Mouse (Mus musculus) mouse embryonic stem cell (cell line): Measurements from ENCODE around the gene Ptprt.

Source experiments
- in situ Hi-C, 2 experiments: fragments of 300-500 bp; cut with MboI; formaldehyde crosslinking; loops; 1 replicate in 1 of 2; 3 replicates in 1 of 2; pipeline ENCODE4 v1.14.3; 2019 to 2020; ENCODE audit warnings: low sequenced_read_pairs in 2 of 2, low pct_unique_long_range_greater_than_20kb in 1 of 2, mixed read lengths in 1 of 2; ENCODE audit not compliant: unreplicated experiment in 1 of 2

The Ptprt gene

GRCm38 (mm10) chr2:162484036-162484435 is 176.9 kb downstream of the Ptprt start:
- in situ Hi-C loops = no loop called here

- in situ Hi-C loops = no loop called here
Observed at GRCm38 (mm10) chr2:162443106-162443505, 217.8 kb downstream of the Ptprt start.

DNA sequence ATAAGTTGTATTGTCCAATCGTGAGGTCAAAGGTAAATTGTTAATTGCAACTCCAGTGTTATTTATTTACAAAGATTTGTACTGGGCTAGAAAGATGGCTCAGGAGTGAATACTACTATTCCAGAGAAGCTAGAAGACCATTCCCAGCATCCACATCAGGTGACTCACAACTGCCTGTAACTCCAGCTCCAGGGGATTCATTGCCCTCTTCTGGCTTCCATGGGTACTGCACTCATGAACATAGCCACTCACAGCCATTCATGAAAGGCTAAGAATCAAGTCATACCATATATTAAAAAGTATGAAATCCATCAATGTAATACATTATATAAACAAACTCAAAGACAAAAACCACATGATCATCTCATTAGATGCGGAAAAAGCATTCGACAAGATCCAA is 224.3 kb downstream of the Ptprt start:
- in situ Hi-C loops = no loop called here

GRCm38 (mm10) chr2:162430171-162430570 is 230.8 kb downstream of the Ptprt start:
- in situ Hi-C loops = no loop called here

DNA sequence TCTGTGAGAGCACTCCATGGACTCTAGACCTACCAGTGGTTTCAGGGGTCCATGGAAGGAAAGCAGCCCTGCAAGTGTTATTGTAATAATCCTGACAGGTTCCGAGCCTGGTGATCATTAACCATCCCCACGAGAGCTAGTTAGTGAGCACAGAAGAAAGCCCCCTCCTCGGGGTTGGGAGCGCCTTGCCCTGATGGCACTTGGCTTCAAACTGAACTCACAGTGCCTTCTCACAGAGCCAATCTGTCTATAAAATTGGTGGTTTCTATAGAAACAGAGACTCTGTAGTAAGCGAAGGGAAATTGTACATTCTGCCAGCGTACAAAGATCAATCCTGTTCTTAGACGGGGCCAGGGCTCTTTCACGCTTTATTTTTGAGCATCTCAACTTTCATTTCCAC is 234.8 kb downstream of the Ptprt start:
- in situ Hi-C loops = no loop called here

GRCm38 (mm10) chr2:162418181-162418580 is 242.8 kb downstream of the Ptprt start:
- in situ Hi-C loops = no loop called here

GRCm38 (mm10) chr2:162413073-162413812 is 247.7 kb downstream of the Ptprt start:
- in situ Hi-C loops = no loop called here

DNA sequence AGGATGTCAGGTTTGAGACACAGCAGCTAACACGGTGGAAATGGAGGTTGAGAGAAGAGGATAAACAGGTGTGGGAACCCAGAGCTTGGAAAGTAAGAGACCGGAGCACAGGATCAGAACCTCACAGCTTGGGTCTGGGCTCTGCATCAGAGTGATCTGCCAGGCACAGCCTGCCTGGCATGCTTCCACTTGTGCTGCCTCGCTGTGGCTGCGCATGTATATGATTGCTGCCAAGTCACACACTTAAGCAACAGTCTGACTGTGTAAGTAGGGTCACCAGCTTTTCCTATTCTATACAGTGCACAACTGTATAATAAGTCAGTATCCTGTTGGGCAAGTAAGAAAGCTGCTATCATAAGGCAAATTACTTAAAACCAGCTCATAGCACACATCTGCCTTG is 249.9 kb downstream of the Ptprt start:
- in situ Hi-C loops = no loop called here

- in situ Hi-C loops = no loop called here
Observed at GRCm38 (mm10) chr2:162409245-162409644, 251.7 kb downstream of the Ptprt start.

DNA sequence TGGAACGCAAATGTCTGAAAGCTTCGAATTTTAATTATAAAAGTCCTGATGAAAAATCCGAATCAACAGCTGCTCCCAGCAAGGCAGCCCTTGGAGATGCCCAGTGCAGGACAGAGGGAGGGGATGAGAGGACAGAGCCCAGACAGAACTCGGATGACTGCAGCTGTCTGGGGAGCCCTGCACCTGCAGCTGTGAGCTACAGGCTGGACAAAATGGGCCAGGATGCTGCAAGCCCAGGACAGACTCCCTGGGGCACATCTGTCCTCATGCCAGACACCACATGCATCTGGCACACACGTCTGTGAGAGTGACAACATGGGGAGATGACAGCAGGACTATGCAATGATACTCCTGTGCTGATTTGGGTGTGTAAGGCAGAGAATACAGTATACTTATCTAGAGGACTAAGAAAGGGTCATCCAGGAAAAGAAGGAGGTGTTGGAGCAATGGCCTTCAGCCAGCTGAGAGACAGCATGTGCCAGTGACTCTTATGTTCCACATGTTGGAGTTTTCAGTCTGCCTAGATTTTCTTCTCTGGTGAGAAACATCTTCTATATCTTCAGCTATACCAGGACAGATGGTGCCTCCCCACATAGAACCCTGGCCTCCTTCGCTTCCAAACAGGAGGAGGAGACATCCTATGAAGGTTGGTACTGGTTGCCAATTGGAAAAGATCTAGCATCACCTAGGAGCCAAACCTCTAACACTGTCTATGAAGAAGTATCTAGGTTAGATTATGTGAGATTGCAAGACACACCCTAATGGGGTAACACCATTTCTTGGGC is 259.4 kb downstream of the Ptprt start:
- in situ Hi-C loops = no loop called here

DNA sequence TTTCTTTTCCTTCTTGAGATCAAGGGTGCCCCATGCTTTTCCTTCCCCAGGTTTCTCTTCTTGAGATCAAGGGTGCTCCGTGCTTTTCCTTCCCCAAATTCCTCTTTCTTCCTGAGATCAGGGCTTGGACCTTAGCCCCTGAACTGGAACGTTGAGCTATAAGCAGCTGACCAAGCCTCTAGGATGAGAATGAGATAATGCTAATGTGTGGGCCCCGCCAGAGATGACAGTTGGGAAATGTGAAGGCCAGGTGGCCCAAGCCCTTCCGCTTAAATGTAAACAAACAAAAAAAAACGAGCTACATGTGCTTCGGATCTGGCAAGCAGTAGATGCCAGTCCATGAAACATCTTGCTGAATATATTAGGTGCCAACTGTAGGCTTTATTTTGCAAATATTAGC is 266.3 kb downstream of the Ptprt start:
- in situ Hi-C loops = no loop called here

DNA sequence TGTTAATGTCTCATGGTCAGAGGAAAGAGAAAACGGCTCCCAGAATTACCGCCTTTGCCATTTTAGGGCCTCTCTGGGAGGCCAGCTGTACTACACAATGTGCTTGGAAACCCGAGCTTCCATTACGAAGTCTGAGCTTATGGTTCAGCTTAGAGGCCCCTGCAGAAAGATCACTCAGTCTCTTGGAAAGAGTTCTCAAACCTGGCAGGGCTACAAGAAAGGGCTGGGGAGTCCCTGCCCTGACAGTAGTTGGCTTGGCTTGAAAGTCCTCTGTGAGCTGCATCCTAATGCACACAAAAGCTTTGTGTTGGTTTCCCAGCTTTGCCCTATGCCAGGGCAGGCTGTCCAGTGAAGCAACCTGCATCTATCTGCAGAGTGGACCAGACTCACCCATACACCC is 269.1 kb downstream of the Ptprt start:
- in situ Hi-C loops = no loop called here

GRCm38 (mm10) chr2:162377309-162377708 is 283.6 kb downstream of the Ptprt start:
- in situ Hi-C loops = no loop called here

DNA sequence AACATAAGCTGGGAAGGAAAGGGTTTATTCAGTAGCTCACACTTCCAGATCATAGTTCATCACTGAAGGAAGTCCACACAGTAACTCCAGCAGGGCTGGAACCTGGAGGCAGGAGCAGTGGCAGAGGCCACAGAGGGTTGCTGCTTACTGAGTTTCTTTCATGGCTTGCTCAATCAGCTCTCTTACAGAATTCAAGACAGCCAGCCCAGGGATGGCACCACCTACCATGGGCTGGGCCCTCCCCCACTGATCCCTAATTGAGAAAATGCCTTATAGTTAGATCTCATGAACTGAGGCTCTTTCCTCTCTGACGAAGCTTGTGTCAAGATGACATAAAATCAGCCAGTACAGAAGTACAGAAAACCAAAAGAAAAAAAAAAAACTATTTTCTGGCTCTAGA is 311.9 kb downstream of the Ptprt start:
- in situ Hi-C loops = no loop called here

GRCm38 (mm10) chr2:162341846-162342245 is 319.1 kb downstream of the Ptprt start:
- in situ Hi-C loops = no loop called here

- in situ Hi-C loops = no loop called here
Observed at GRCm38 (mm10) chr2:162340231-162340630, 320.7 kb downstream of the Ptprt start.

- in situ Hi-C loops = no loop called here
Observed at GRCm38 (mm10) chr2:162332066-162332683, 328.8 kb downstream of the Ptprt start.

- in situ Hi-C loops = no loop called here
Observed at GRCm38 (mm10) chr2:162329430-162329829, 331.5 kb downstream of the Ptprt start.

- in situ Hi-C loops = no loop called here
Observed at GRCm38 (mm10) chr2:162322411-162322810, 338.5 kb downstream of the Ptprt start.

GRCm38 (mm10) chr2:162307996-162308395 is 353.0 kb downstream of the Ptprt start:
- in situ Hi-C loops = no loop called here
